Mouse (Mus musculus): ENCODE results near the gene Rprd1b.

DNA sequence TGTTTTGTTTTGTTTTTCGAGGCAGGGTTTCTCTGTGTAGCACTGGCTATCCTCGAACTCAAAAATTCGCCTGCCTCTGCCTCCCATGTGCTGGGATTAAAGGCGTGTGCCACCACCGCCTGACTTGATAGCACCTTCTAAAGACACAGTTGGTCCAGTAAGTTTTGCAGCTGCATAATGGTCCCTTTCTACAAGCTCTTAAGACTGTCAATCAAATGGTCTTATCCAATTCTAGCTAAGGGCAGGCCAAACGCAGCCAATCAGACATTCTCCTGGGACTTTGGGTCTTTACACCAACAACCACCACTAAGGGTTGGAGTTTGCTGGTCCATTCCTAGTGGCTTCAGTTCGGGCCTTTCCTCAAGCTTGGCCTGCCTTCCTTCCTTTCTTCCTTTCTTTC is 126.8 kb downstream of the Rprd1b start:
- no peak for TF ChIP-seq POLR2A (IDR thresholded peaks at IDR 0.05; ENCODE audit: insufficient read length, low read depth)
- TF ChIP-seq MAX (IDR thresholded peaks at IDR 0.05; ENCODE audit: low read depth): no peak
- no peak for TF ChIP-seq E2F4 (IDR thresholded peaks at IDR 0.05; ENCODE audit: insufficient read depth)
- no peak for TF ChIP-seq MYOG (IDR thresholded peaks at IDR 0.05; ENCODE audit: control insufficient read depth in 1 of 3, insufficient read depth in 1 of 3, insufficient read length in 2 of 3, low read depth in 2 of 3)
- no peak for TF ChIP-seq TCF12 (IDR thresholded peaks at IDR 0.05; ENCODE audit: insufficient read depth, poor library complexity, severe bottlenecking)
- TF ChIP-seq MYOD1 (IDR thresholded peaks at IDR 0.05; ENCODE audit: control insufficient read depth in 1 of 3, insufficient read length in 2 of 3, low read depth in 2 of 3): no peak
- no peak for TF ChIP-seq SRF (IDR thresholded peaks at IDR 0.05; ENCODE audit: control insufficient read depth, insufficient read length, low read depth)
